Mouse (Mus musculus): ENCODE data around the gene Mbl1. TPM values are rescaled to one million over a fixed set of nuclear protein-coding genes. Genes with fewer than 3 reads are reported as not detected.
A peak's percentile ranks its signal among the peaks of the same experiment; 100 is the strongest.

Gene Mbl1
- polyA plus RNA-seq, 1 experiment from 2014 or later: not detected

GRCm38 (mm10) chr14:41137006-41137405 lies 14.3 kb upstream of the Mbl1 start:
- Histone ChIP-seq H3K27ac (ENCODE audit: low read depth, low read length) (no peak overlapping the region), H3K9ac (ENCODE audit: low read length) (no peak overlapping the region), H3K4me1 (ENCODE audit: control insufficient read depth, insufficient read depth, low read length) (no peaks in the 10 kb centered on the region), H3K36me3 (ENCODE audit: control insufficient read depth, insufficient read depth, low read length) (no peaks in the 10 kb centered on the region), H3K27me3 (ENCODE audit: control insufficient read depth, insufficient read depth, low read length) (no peaks in the 10 kb centered on the region), H3K4me3 (ENCODE audit: low read depth, low read length) (no peak overlapping the region), H3K9me3 (ENCODE audit: control insufficient read depth, low read length) (no peaks in the 10 kb centered on the region), H3K4me2 (ENCODE audit: low read depth) (no peak overlapping the region)
- DNase-seq (ENCODE audit: low spot score): no peak
- ATAC-seq (ENCODE audit: insufficient read depth, low FRiP score, low TSS enrichment): no peak

- Histone ChIP-seq H3K9ac (ENCODE audit: low read length) (no peak overlapping the region), H3K27ac (ENCODE audit: low read depth, low read length) (no peak overlapping the region), H3K4me3 (ENCODE audit: low read depth, low read length) (no peak overlapping the region), H3K27me3 (ENCODE audit: control insufficient read depth, insufficient read depth, low read length) (no peaks in the 10 kb centered on the region), H3K9me3 (ENCODE audit: control insufficient read depth, low read length) (no peaks in the 10 kb centered on the region), H3K4me1 (ENCODE audit: control insufficient read depth, insufficient read depth, low read length) (no peaks in the 10 kb centered on the region), H3K36me3 (ENCODE audit: control insufficient read depth, insufficient read depth, low read length) (no peaks in the 10 kb centered on the region), H3K4me2 (ENCODE audit: low read depth) (no peak overlapping the region)
- 91% methylated on average over 1 of the region's 1 CpGs for WGBS
- DNase-seq (ENCODE audit: low spot score): no peak
- ATAC-seq (ENCODE audit: insufficient read depth, low FRiP score, low TSS enrichment): no peak
These were observed 10.6 kb upstream of the Mbl1 start for GRCm38 (mm10) chr14:41140686-41141085.

GRCm38 (mm10) chr14:41146035-41146434 lies 5.2 kb upstream of the Mbl1 start:
- Histone ChIP-seq H3K4me3 (ENCODE audit: low read depth, low read length) (no peak overlapping the region), H3K9ac (ENCODE audit: low read length) (no peak overlapping the region), H3K36me3 (ENCODE audit: control insufficient read depth, insufficient read depth, low read length) (no peaks in the 10 kb centered on the region), H3K4me1 (ENCODE audit: control insufficient read depth, insufficient read depth, low read length) (no peaks in the 10 kb centered on the region), H3K4me2 (ENCODE audit: low read depth) (no peak overlapping the region), H3K27ac (ENCODE audit: low read depth, low read length) (no peak overlapping the region), H3K27me3 (ENCODE audit: control insufficient read depth, insufficient read depth, low read length) (no peaks in the 10 kb centered on the region), H3K9me3 (ENCODE audit: control insufficient read depth, low read length) (no peaks in the 10 kb centered on the region)
- WGBS: 78% methylated on average over 6 of the region's 6 CpGs
- ATAC-seq (ENCODE audit: insufficient read depth, low FRiP score, low TSS enrichment): no peak
- DNase-seq (ENCODE audit: low spot score): no peak

GRCm38 (mm10) chr14:41146922-41147321 lies 4.3 kb upstream of the Mbl1 start:
- ATAC-seq (ENCODE audit: insufficient read depth, low FRiP score, low TSS enrichment): no peak
- Histone ChIP-seq H3K4me3 (ENCODE audit: low read depth, low read length) (no peak overlapping the region), H3K36me3 (ENCODE audit: control insufficient read depth, insufficient read depth, low read length) (no peaks in the 10 kb centered on the region), H3K27me3 (ENCODE audit: control insufficient read depth, insufficient read depth, low read length) (no peaks in the 10 kb centered on the region), H3K4me1 (ENCODE audit: control insufficient read depth, insufficient read depth, low read length) (no peaks in the 10 kb centered on the region), H3K9ac (ENCODE audit: low read length) (no peak overlapping the region), H3K27ac (ENCODE audit: low read depth, low read length) (no peak overlapping the region), H3K4me2 (ENCODE audit: low read depth) (no peak overlapping the region), H3K9me3 (ENCODE audit: control insufficient read depth, low read length) (no peaks in the 10 kb centered on the region)
- WGBS: 76% methylated on average over 3 of the region's 3 CpGs
- no peak for DNase-seq (ENCODE audit: low spot score)

GRCm38 (mm10) chr14:41147356-41147755 lies 3.9 kb upstream of the Mbl1 start:
- ATAC-seq (ENCODE audit: insufficient read depth, low FRiP score, low TSS enrichment) (no peak), DNase-seq (ENCODE audit: low spot score) (no peak)
- Histone ChIP-seq H3K4me2 (ENCODE audit: low read depth) (no peak overlapping the region), H3K4me1 (ENCODE audit: control insufficient read depth, insufficient read depth, low read length) (no peaks in the 10 kb centered on the region), H3K27ac (ENCODE audit: low read depth, low read length) (no peak overlapping the region), H3K9me3 (ENCODE audit: control insufficient read depth, low read length) (no peaks in the 10 kb centered on the region), H3K4me3 (ENCODE audit: low read depth, low read length) (no peak overlapping the region), H3K36me3 (ENCODE audit: control insufficient read depth, insufficient read depth, low read length) (no peaks in the 10 kb centered on the region), H3K27me3 (ENCODE audit: control insufficient read depth, insufficient read depth, low read length) (no peaks in the 10 kb centered on the region), H3K9ac (ENCODE audit: low read length) (no peak overlapping the region)
- WGBS: 85% methylated on average over 2 of the region's 2 CpGs

- H3K27ac ChIP-seq (ENCODE audit: low read depth, low read length): no peak overlapping the region
- H3K9me3 ChIP-seq (ENCODE audit: control insufficient read depth, low read length): no peaks in the 10 kb centered on the region
- H3K9ac ChIP-seq (ENCODE audit: low read length): no peak overlapping the region
- H3K4me3 ChIP-seq (ENCODE audit: low read depth, low read length): no peak overlapping the region
- no peaks in the 10 kb centered on the region for H3K27me3 ChIP-seq (ENCODE audit: control insufficient read depth, insufficient read depth, low read length)
- no peak overlapping the region for H3K4me2 ChIP-seq (ENCODE audit: low read depth)
- DNase-seq (ENCODE audit: low spot score) (no peak), ATAC-seq (ENCODE audit: insufficient read depth, low FRiP score, low TSS enrichment) (no peak)
- no peaks in the 10 kb centered on the region for H3K4me1 ChIP-seq (ENCODE audit: control insufficient read depth, insufficient read depth, low read length)
- H3K36me3 ChIP-seq (ENCODE audit: control insufficient read depth, insufficient read depth, low read length): no peaks in the 10 kb centered on the region
- 86% methylated on average over 4 of the region's 4 CpGs for WGBS
These were observed 8.8 kb downstream of the Mbl1 start for GRCm38 (mm10) chr14:41160076-41160475.

GRCm38 (mm10) chr14:41160743-41161142 lies 9.5 kb downstream of the Mbl1 start:
- 47% methylated on average over 1 of the region's 1 CpGs for WGBS
- Histone ChIP-seq H3K9me3 (ENCODE audit: control insufficient read depth, low read length) (no peaks in the 10 kb centered on the region), H3K4me3 (ENCODE audit: low read depth, low read length) (no peak overlapping the region), H3K36me3 (ENCODE audit: control insufficient read depth, insufficient read depth, low read length) (no peaks in the 10 kb centered on the region), H3K27me3 (ENCODE audit: control insufficient read depth, insufficient read depth, low read length) (no peaks in the 10 kb centered on the region), H3K4me1 (ENCODE audit: control insufficient read depth, insufficient read depth, low read length) (no peaks in the 10 kb centered on the region), H3K4me2 (ENCODE audit: low read depth) (no peak overlapping the region), H3K9ac (ENCODE audit: low read length) (no peak overlapping the region), H3K27ac (ENCODE audit: low read depth, low read length) (no peak overlapping the region)
- no peak for DNase-seq (ENCODE audit: low spot score)
- ATAC-seq (ENCODE audit: insufficient read depth, low FRiP score, low TSS enrichment): no peak

- DNase-seq (ENCODE audit: low spot score) (peak; percentile 17), ATAC-seq (ENCODE audit: insufficient read depth, low FRiP score, low TSS enrichment) (no peak)
- H3K4me3 ChIP-seq (ENCODE audit: low read depth, low read length): no peak overlapping the region
- no peaks in the 10 kb centered on the region for H3K4me1 ChIP-seq (ENCODE audit: control insufficient read depth, insufficient read depth, low read length)
- no peak overlapping the region for H3K4me2 ChIP-seq (ENCODE audit: low read depth)
- 16% methylated on average over 2 of the region's 2 CpGs for WGBS
- H3K9ac ChIP-seq (ENCODE audit: low read length): no peak overlapping the region
- no peaks in the 10 kb centered on the region for H3K9me3 ChIP-seq (ENCODE audit: control insufficient read depth, low read length)
- H3K27ac ChIP-seq (ENCODE audit: low read depth, low read length): no peak overlapping the region
- no peaks in the 10 kb centered on the region for H3K36me3 ChIP-seq (ENCODE audit: control insufficient read depth, insufficient read depth, low read length)
- H3K27me3 ChIP-seq (ENCODE audit: control insufficient read depth, insufficient read depth, low read length): no peaks in the 10 kb centered on the region
These were observed 11.4 kb downstream of the Mbl1 start for GRCm38 (mm10) chr14:41162663-41163062.

GRCm38 (mm10) chr14:41167278-41167677 lies 16.0 kb downstream of the Mbl1 start:
- Histone ChIP-seq H3K4me2 (ENCODE audit: low read depth) (no peak overlapping the region), H3K9me3 (ENCODE audit: control insufficient read depth, low read length) (no peaks in the 10 kb centered on the region), H3K9ac (ENCODE audit: low read length) (no peak overlapping the region), H3K27ac (ENCODE audit: low read depth, low read length) (no peak overlapping the region), H3K4me1 (ENCODE audit: control insufficient read depth, insufficient read depth, low read length) (no peaks in the 10 kb centered on the region), H3K36me3 (ENCODE audit: control insufficient read depth, insufficient read depth, low read length) (no peaks in the 10 kb centered on the region), H3K4me3 (ENCODE audit: low read depth, low read length) (no peak overlapping the region), H3K27me3 (ENCODE audit: control insufficient read depth, insufficient read depth, low read length) (no peaks in the 10 kb centered on the region)
- ATAC-seq (ENCODE audit: insufficient read depth, low FRiP score, low TSS enrichment) (no peak), DNase-seq (ENCODE audit: low spot score) (no peak)
- 81% methylated on average over 5 of the region's 5 CpGs for WGBS
